Mouse (Mus musculus) midbrain, embryonic 11.5 days (tissue): Measurements from ENCODE around the gene Amd1. TPM values are rescaled to one million over a fixed set of nuclear protein-coding genes. Genes with fewer than 3 reads are reported as not detected.

Source experiments
- ATAC-seq: fragments of 200-750 bp; cut with Nextera tagmentation; 2 replicates; pipeline ENCODE4 v1.8.0; 2017; ENCODE audit warnings: moderate TSS enrichment, moderate library complexity; ENCODE audit not compliant: low FRiP score
- DNase-seq: peaks from one replicate; pipeline ENCODE4 v3.0.0; 2015; ENCODE audit warnings: low spot score; ENCODE audit errors: missing footprints
- H3K27ac ChIP-seq: fragments of 300-500 bp; sonication (generic); 2 replicates; pipeline ENCODE4 v1.5.1; 2014; ENCODE audit warnings: low read depth, low read length
- H3K27me3 ChIP-seq: fragments of 300-500 bp; sonication (generic); 2 replicates; pipeline ENCODE4 v1.6.1; 2014; ENCODE audit warnings: mild to moderate bottlenecking, low read length, moderate library complexity, mixed read lengths; ENCODE audit not compliant: control insufficient read depth, insufficient read depth
- H3K36me3 ChIP-seq: fragments of 300-500 bp; sonication (generic); 2 replicates; pipeline ENCODE4 v1.6.1; 2014; ENCODE audit warnings: mild to moderate bottlenecking, low read length, moderate library complexity, mixed read lengths; ENCODE audit not compliant: control insufficient read depth, insufficient read depth
- H3K4me1 ChIP-seq: fragments of 300-500 bp; sonication (generic); 2 replicates; pipeline ENCODE4 v1.6.1; 2014; ENCODE audit warnings: low read length; ENCODE audit not compliant: control insufficient read depth, insufficient read depth
- H3K4me2 ChIP-seq: fragments of 300-500 bp; sonication (generic); 2 replicates; pipeline ENCODE4 v1.6.1; 2014; ENCODE audit warnings: mild to moderate bottlenecking, moderate library complexity
- H3K4me3 ChIP-seq: fragments of 300-500 bp; sonication (generic); 2 replicates; pipeline ENCODE4 v1.5.1; 2014; ENCODE audit warnings: low read depth, low read length
- H3K9ac ChIP-seq: fragments of 300-500 bp; sonication (generic); 2 replicates; pipeline ENCODE4 v1.6.1; 2014; ENCODE audit warnings: low read length
- H3K9me3 ChIP-seq: fragments of 300-500 bp; sonication (generic); 2 replicates; pipeline ENCODE4 v1.6.1; 2016; ENCODE audit warnings: low read length; ENCODE audit not compliant: control insufficient read depth
- WGBS: fragments of 180-500 bp; shearing (Covaris S2); extraction: QIAGEN DNeasy Blood & Tissue Kit; methylation state at CpG from one replicate; pipeline ENCODE4 v1.1.7; 2014; 5-methylcytosine and 5-hydroxymethylcytosine counted together
- polyA plus RNA-seq: library from polyadenylated mRNA; unstranded; fragments of >200 nt; fragmentation: Nextera tagmentation; extraction: Ambion mirVana; gene quantifications from 2 replicates; pipeline ENCODE4 v1.2.1, GENCODE M21; 2014

Amd1 gene
- polyA plus RNA-seq, 1 experiment from 2014 or later: 104 TPM

- no peak within 1 kb of the TSS for H3K4me2 ChIP-seq
- 46% methylated on average over 13 of the region's 13 CpGs for WGBS
- no peak within 1 kb of the TSS for H3K27ac ChIP-seq
- no peak for ATAC-seq
- H3K4me1 ChIP-seq: peaks cover 2% of the 10 kb centered on the region; the same call in 1 of the 2 replicates
- H3K4me3 ChIP-seq: no peak within 1 kb of the TSS
- no peak within 1 kb of the TSS for H3K9ac ChIP-seq
- no peaks in the 10 kb centered on the region for H3K27me3 ChIP-seq
- no peak for DNase-seq
- no peaks in the 10 kb centered on the region; the same call in 1 of the 2 replicates for H3K9me3 ChIP-seq
- H3K36me3 ChIP-seq: no peaks in the 10 kb centered on the region
These were observed 37.5 kb upstream of the Amd1 start, which contains the start of gene Cdk19 for GRCm38 (mm10) chr10:40339351-40339964. Gene Cdk19, plus strand, starts transcription at chr10:40339564.

- Histone ChIP-seq H3K4me3 (no peak overlapping the region), H3K9ac (no peak overlapping the region), H3K27ac (no peak overlapping the region), H3K36me3 (no peaks in the 10 kb centered on the region), H3K27me3 (no peaks in the 10 kb centered on the region), H3K4me1 (no peaks in the 10 kb centered on the region), H3K4me2 (no peak overlapping the region), H3K9me3 (no peaks in the 10 kb centered on the region; the same call in 1 of the 2 replicates)
- no peak for DNase-seq
- 77% methylated on average over 6 of the region's 6 CpGs for WGBS
- ATAC-seq: no peak
These were observed 30.9 kb upstream of the Amd1 start for GRCm38 (mm10) chr10:40332864-40333263.

GRCm38 (mm10) chr10:40330262-40330661 lies 28.3 kb upstream of the Amd1 start:
- no peaks in the 10 kb centered on the region for H3K36me3 ChIP-seq
- H3K9ac ChIP-seq: no peak overlapping the region
- H3K4me1 ChIP-seq: no peaks in the 10 kb centered on the region
- no peak overlapping the region for H3K4me2 ChIP-seq
- ATAC-seq: no peak
- 85% methylated on average over 1 of the region's 1 CpGs for WGBS
- H3K27me3 ChIP-seq: no peaks in the 10 kb centered on the region
- no peak overlapping the region for H3K4me3 ChIP-seq
- no peak overlapping the region for H3K27ac ChIP-seq
- H3K9me3 ChIP-seq: no peaks in the 10 kb centered on the region
- DNase-seq: no peak

GRCm38 (mm10) chr10:40328004-40328551 lies 26.1 kb upstream of the Amd1 start:
- DNase-seq (no peak), ATAC-seq (no peak)

GRCm38 (mm10) chr10:40320306-40320705 lies 18.3 kb upstream of the Amd1 start:
- Histone ChIP-seq H3K27me3 (no peaks in the 10 kb centered on the region), H3K36me3 (no peaks in the 10 kb centered on the region), H3K4me3 (no peak overlapping the region), H3K9ac (no peak overlapping the region), H3K9me3 (no peaks in the 10 kb centered on the region), H3K4me2 (no peak overlapping the region), H3K27ac (no peak overlapping the region), H3K4me1 (no peaks in the 10 kb centered on the region)
- 91% methylated on average over 10 of the region's 10 CpGs for WGBS
- DNase-seq (no peak), ATAC-seq (no peak)

More at GRCm38 (mm10) chr10:40328004-40328551, 26.1 kb upstream of the Amd1 start:
- Histone ChIP-seq H3K4me2 (no peak overlapping the region), H3K36me3 (no peaks in the 10 kb centered on the region), H3K9ac (no peak overlapping the region), H3K4me3 (no peak overlapping the region), H3K27ac (no peak overlapping the region), H3K9me3 (no peaks in the 10 kb centered on the region), H3K27me3 (no peaks in the 10 kb centered on the region), H3K4me1 (no peaks in the 10 kb centered on the region)
- WGBS: 83% methylated on average over 9 of the region's 9 CpGs

GRCm38 (mm10) chr10:40316841-40317585 lies 15.0 kb upstream of the Amd1 start:
- ATAC-seq: no peak
- no peak overlapping the region for H3K9ac ChIP-seq
- no peaks in the 10 kb centered on the region for H3K4me1 ChIP-seq
- H3K27ac ChIP-seq: no peak overlapping the region
- H3K9me3 ChIP-seq: no peaks in the 10 kb centered on the region
- H3K36me3 ChIP-seq: no peaks in the 10 kb centered on the region
- DNase-seq: no peak
- no peak overlapping the region for H3K4me2 ChIP-seq
- H3K4me3 ChIP-seq: no peak overlapping the region
- no peaks in the 10 kb centered on the region for H3K27me3 ChIP-seq
- 67% methylated on average over 7 of the region's 7 CpGs for WGBS

- no peaks in the 10 kb centered on the region for H3K27me3 ChIP-seq
- WGBS: 86% methylated on average over 4 of the region's 4 CpGs
- H3K4me2 ChIP-seq: no peak overlapping the region
- H3K9ac ChIP-seq: no peak overlapping the region
- H3K9me3 ChIP-seq: no peaks in the 10 kb centered on the region
- H3K27ac ChIP-seq: no peak overlapping the region
- DNase-seq (no peak), ATAC-seq (no peak)
- H3K4me1 ChIP-seq: no peaks in the 10 kb centered on the region
- no peaks in the 10 kb centered on the region for H3K36me3 ChIP-seq
- no peak overlapping the region for H3K4me3 ChIP-seq
These were observed 10.8 kb upstream of the Amd1 start for GRCm38 (mm10) chr10:40312781-40313180.

- no peak overlapping the region for H3K4me3 ChIP-seq
- H3K4me1 ChIP-seq: no peaks in the 10 kb centered on the region
- no peak overlapping the region for H3K9ac ChIP-seq
- H3K27ac ChIP-seq: no peak overlapping the region
- H3K27me3 ChIP-seq: no peaks in the 10 kb centered on the region
- 56% methylated on average over 6 of the region's 6 CpGs for WGBS
- no peaks in the 10 kb centered on the region for H3K36me3 ChIP-seq
- H3K4me2 ChIP-seq: no peak overlapping the region
- ATAC-seq (no peak), DNase-seq (no peak)
- peaks cover 8% of the 10 kb centered on the region; the same call in 1 of the 2 replicates for H3K9me3 ChIP-seq
These were observed 8.1 kb upstream of the Amd1 start for GRCm38 (mm10) chr10:40309884-40310635.
